Mouse (Mus musculus): ENCODE results near the gene Il31ra.
"Not testable (repeated sequence)": the region's sequence is repeated elsewhere in the genome, so short reads cannot be mapped to it uniquely, and the experiment has no call there.

Gene Il31ra

GRCm38 (mm10) chr13:112594260-112594659 is at the start of gene Il31ra:
TSS of gene Il31ra (minus strand) at chr13:112594360.
- DNase-seq (ENCODE audit: low read depth) = not testable (repeated sequence)

- no peak for DNase-seq (ENCODE audit: low read depth)
These were observed 48.7 kb upstream of the Il31ra start for GRCm38 (mm10) chr13:112642897-112643296.

DNA sequence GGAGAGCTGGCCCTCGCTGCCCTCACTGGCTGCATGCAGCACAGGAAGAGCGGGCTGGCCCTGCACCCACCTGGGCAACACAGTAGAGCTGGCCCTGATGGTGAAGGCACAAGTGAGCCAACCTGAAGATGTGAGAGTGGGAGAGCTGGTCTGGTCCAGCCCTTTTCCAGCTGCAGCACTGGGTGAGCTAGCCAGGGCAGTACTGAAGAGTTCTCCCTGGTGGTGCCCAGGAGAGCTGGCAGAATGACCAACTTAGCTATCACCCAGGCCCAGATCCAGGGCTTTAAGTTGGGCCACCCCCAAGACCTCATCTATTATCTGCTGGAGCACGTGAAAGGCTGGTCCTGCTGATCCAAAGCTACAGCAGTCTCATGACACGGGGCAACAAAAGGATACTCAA is 45.0 kb upstream of the Il31ra start:
- DNase-seq (ENCODE audit: low read depth) = no peak

DNA sequence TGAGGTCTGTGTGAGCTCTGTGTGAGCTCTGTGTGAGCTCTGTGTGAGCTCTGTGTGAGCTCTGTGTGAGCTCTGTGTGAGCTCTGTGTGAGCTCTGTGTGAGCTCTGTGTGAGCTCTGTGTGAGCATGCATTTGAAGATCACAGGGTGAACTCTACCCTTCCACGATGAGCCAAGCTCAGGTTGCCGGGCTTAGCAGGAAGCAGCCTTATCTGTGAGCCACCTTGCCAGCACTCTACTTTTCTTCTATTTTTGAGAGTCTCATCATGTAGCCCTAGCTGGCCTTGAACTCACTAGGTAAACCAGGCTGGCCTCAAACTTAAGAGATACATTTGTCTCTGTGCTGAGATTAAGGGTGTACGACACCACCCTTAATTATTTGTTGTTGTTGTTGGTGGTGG is 42.3 kb upstream of the Il31ra start:
- no peak for DNase-seq (ENCODE audit: low read depth)

- DNase-seq (ENCODE audit: low read depth) = no peak
These were observed 41.1 kb upstream of the Il31ra start for GRCm38 (mm10) chr13:112635174-112635837.

DNA sequence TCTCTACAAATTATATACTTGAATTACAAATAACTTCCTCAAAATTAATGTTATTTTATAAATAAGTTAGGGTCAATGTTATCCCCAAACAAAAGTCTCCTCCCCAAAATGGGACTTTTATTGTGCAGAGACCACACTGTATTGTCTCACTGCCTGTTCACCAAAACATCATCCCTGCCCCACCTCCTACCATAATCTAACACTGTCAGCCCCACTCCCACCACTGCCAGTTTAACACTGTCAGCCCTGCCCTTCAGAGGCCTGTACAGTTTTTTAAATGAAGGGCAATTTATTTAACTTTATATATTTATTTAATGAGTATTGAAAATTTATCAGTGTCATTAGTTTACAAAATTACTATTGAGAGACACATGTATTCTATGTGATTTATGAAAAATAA is 31.4 kb upstream of the Il31ra start:
- no peak for DNase-seq (ENCODE audit: low read depth)

DNA sequence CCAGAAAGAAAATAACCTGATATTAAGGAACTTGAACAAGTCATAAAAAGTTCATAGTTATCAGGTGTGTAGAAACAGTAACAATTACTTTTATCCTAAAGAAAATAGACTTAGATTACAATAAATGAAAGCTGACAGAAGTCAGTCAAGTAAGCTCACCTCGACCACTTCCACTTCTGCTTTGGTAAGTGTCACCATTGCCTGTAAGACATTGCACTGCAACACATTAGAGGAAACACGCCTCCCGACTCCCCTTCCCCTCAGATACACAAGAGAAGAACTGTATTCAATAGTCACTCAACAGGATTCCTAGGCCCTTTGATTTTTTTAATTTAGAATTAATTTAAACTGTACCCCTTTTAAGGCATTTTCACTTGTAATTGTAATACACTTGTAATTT is 30.5 kb upstream of the Il31ra start:
- no peak for DNase-seq (ENCODE audit: low read depth)

GRCm38 (mm10) chr13:112623656-112624055 is 29.5 kb upstream of the Il31ra start:
- DNase-seq (ENCODE audit: low read depth) = no peak

- no peak for DNase-seq (ENCODE audit: low read depth)
These were observed 27.4 kb upstream of the Il31ra start for GRCm38 (mm10) chr13:112621592-112621991.

DNA sequence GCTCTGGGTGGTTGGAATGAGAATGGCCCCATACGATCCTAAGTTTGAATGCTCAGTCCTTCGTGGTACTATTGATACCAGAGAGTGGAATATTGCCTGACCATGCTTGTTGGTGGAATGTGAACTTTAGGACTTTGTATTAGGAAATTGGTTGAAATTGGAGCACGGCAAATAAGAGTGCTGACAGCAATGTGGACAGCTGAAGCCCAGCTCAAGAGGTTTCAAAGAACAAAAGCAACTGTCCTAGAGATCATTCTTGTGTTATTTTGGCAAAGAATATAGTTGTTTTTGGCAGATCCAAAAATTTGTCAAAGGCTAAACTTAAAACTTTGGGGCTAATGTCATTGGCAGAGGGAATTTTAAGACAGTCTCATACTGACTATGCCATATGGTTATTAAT is 14.4 kb upstream of the Il31ra start:
- no peak for DNase-seq (ENCODE audit: low read depth)

- no peak for DNase-seq (ENCODE audit: low read depth)
These were observed 10.3 kb upstream of the Il31ra start for GRCm38 (mm10) chr13:112604411-112604810.

- DNase-seq (ENCODE audit: low read depth) = no peak
These were observed 9.7 kb upstream of the Il31ra start for GRCm38 (mm10) chr13:112603839-112604238.

DNA sequence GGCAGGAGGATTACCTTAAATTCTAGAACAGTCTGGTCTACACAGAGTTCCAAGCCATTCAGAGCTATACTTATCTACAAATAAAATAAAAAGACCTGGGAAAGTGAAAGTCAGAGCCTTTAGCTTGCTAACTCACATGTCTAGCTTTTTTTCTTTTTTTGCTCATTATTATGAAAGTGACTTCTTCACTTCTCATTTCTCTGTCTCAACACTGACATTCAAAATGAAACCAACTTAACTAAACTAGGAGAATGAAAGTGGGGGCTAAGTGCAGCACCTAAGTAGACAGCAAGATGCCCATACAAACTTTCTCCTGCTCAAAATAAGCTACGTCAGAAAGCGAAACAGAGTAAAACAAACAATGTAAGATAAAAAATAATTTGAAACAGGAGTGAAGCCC is 8.4 kb upstream of the Il31ra start:
- no peak for DNase-seq (ENCODE audit: low read depth)

- DNase-seq (ENCODE audit: low read depth) = no peak
These were observed 3.9 kb downstream of the Il31ra start for GRCm38 (mm10) chr13:112590254-112590653.

GRCm38 (mm10) chr13:112589625-112590024 is 4.5 kb downstream of the Il31ra start:
- DNase-seq (ENCODE audit: low read depth) = no peak

- no peak for DNase-seq (ENCODE audit: low read depth)
These were observed 9.5 kb downstream of the Il31ra start for GRCm38 (mm10) chr13:112584556-112585237.

GRCm38 (mm10) chr13:112582291-112582690 is 11.9 kb downstream of the Il31ra start:
- DNase-seq (ENCODE audit: low read depth) = no peak

GRCm38 (mm10) chr13:112581796-112582195 is 12.4 kb downstream of the Il31ra start:
- no peak for DNase-seq (ENCODE audit: low read depth)

GRCm38 (mm10) chr13:112580590-112581320 is 13.4 kb downstream of the Il31ra start:
- no peak for DNase-seq (ENCODE audit: low read depth)

- not testable (repeated sequence) for DNase-seq (ENCODE audit: low read depth)
These were observed 16.1 kb downstream of the Il31ra start for GRCm38 (mm10) chr13:112578041-112578440.

GRCm38 (mm10) chr13:112573800-112574199 is 20.4 kb downstream of the Il31ra start:
- no peak for DNase-seq (ENCODE audit: low read depth)

GRCm38 (mm10) chr13:112570768-112571167 is 23.4 kb downstream of the Il31ra start:
- no peak for DNase-seq (ENCODE audit: low read depth)

DNA sequence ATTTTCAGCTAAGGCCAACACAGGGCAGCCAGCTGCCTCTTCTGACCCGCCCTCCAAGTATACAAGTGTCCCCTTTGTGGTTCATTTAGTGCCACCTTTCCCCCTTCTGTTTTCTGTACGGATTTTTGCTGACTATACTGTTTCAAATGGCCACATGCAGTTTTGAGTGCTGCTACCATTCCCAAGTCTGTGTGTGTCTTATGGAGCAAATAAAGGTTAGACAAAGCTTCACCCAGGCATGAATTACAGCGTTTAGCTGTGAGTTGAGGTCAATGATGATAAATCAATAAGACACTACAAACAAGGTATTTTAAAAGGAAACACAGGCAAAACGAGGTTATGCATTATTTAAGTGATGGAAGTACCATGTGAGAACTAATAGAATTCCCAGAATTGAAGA is 24.6 kb downstream of the Il31ra start:
- DNase-seq (ENCODE audit: low read depth) = no peak

Data from fibroblast of lung, adult 2 months (primary cell).